Mouse (Mus musculus) erythroblast, embryonic 14.5 days (primary cell): ENCODE measurements around the gene Ldha. TPM values are rescaled to one million over a fixed set of nuclear protein-coding genes. Genes with fewer than 3 reads are reported as not detected.
"Not testable (repeated sequence)": the region's sequence is repeated elsewhere in the genome, so short reads cannot be mapped to it uniquely, and the experiment has no call there.

ENCODE experiments used
- H3K27me3 ChIP-seq: 2 replicates; pipeline ENCODE4 v1.6.1; 2012; ENCODE audit warnings: inconsistent platforms; ENCODE audit not compliant: control insufficient read depth
- H3K36me3 ChIP-seq: 2 replicates; pipeline ENCODE4 v1.6.1; 2012; ENCODE audit warnings: mild to moderate bottlenecking, inconsistent platforms; ENCODE audit not compliant: control insufficient read depth
- H3K4me1 ChIP-seq: 2 replicates; pipeline ENCODE4 v1.6.1; 2012; ENCODE audit warnings: inconsistent platforms; ENCODE audit not compliant: control insufficient read depth
- H3K4me3 ChIP-seq: replicated peaks from 2 replicates; pipeline ENCODE3; 2012; ENCODE audit warnings: moderate library complexity, mild to moderate bottlenecking, inconsistent platforms
- H3K9me3 ChIP-seq: 2 replicates; pipeline ENCODE4 v1.6.1; 2012; ENCODE audit warnings: low read length, inconsistent platforms, mixed read lengths; ENCODE audit not compliant: control insufficient read depth
- GATA1 ChIP-seq: IDR thresholded peaks from 2 replicates; pipeline ENCODE4 v1.6.1; 2012; ENCODE audit warnings: low read length, inconsistent platforms, mixed read lengths
- TAL1 ChIP-seq: IDR thresholded peaks from 3 replicates; pipeline ENCODE4 v1.6.1; 2012; ENCODE audit warnings: low read length, inconsistent platforms, mixed read lengths
- polyA plus RNA-seq: library from polyadenylated mRNA; stranded (reverse); fragments of >175 nt; gene quantifications from 2 replicates; pipeline ENCODE4 v1.2.3, GENCODE M21; 2012

Gene Ldha
- polyA plus RNA-seq, 1 experiment, result 18.0 TPM

DNA sequence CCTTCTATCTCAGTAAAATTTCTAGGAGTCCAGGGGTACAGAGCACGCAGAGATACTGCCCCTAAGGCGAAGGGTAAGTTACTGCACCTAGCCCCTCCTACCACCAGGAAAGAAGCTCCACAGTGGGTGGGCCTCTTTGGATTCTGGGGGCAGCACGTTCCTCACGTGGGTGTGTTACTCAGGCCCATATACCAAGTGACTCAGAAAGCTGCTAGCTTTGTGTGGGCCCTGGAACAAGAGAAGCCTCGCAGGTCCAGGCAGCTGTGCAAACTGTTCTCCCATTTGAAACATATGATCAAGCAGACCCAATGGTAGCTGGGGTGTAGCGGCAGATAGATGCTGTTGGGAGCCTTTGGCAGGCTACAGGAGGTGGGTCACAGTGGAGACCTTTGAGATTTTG is 17.8 kb downstream of the Ldha start:
- Histone ChIP-seq H3K4me1 (no peaks in the 10 kb centered on the region), H3K4me3 (no peak overlapping the region), H3K36me3 (peaks cover 19% of the 10 kb centered on the region), H3K9me3 (no peaks in the 10 kb centered on the region), H3K27me3 (no peaks in the 10 kb centered on the region)
- TF ChIP-seq TAL1 (no peak), GATA1 (no peak)

DNA sequence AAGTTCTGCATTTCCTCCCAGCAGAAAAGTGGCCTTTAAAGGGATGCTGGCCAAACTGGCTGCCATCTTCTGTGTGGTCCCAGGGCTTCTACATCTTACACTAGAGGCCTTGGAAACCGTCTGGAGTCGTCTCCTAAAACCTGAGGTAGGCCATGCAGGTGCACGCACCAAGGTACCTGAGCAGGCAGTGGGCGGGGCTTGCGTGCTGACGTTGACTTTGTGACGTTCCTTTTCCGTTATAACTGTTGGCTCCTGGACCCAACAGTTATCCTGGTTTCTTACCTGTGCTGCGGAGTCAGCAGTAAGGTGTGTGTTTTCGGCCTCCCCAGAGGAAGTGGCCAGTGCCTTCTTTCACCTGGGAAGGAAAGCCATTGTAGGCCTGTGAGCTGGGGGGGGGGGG is 19.7 kb downstream of the Ldha start, which contains the start of gene Ldhc:
Gene Ldhc, plus strand, starts transcription at position 208 of the 400 bp plus-strand sequence.
- H3K4me1 ChIP-seq, result no peaks in the 10 kb centered on the region
- TF ChIP-seq TAL1, result no peak
- no peak for TF ChIP-seq GATA1
- no peaks in the 10 kb centered on the region for H3K27me3 ChIP-seq
- no peak within 1 kb of the TSS for H3K4me3 ChIP-seq
- no peaks in the 10 kb centered on the region for H3K36me3 ChIP-seq
- no peaks in the 10 kb centered on the region for H3K9me3 ChIP-seq

DNA sequence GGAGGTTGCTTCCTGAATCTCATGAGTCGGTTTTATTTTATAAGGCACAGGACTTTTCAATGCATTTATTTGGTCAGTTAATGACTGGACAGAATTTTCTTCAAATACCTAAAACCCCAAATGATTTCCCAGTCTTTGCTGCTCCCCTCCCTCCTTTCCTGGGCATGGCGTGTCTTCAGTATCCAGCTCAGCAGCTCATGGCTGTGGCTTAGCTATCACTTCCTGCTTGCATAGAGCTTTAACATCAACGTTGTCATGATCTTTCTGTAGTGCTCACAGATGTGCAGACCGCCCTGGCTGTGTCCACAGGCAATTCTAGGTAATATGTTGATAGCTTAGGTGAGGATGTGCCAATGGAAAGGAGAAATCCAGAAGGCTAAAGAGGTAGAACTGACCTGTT is 30.7 kb downstream of the Ldha start:
- H3K4me1 ChIP-seq, result no peaks in the 10 kb centered on the region

GRCm38 (mm10) chr7:46876841-46877240 is 35.6 kb downstream of the Ldha start:
- H3K4me1 ChIP-seq, result peaks cover 1% of the 10 kb centered on the region; the same call in 1 of the 2 replicates
- no peaks in the 10 kb centered on the region for H3K9me3 ChIP-seq
- no peak for TF ChIP-seq GATA1
- no peak for TF ChIP-seq TAL1
- no peaks in the 10 kb centered on the region for H3K36me3 ChIP-seq
- no peaks in the 10 kb centered on the region for H3K27me3 ChIP-seq
- H3K4me3 ChIP-seq, result no peak overlapping the region

More for the DNA sequence above, 30.7 kb downstream of the Ldha start:
- H3K27me3 ChIP-seq, result no peaks in the 10 kb centered on the region
- TF ChIP-seq TAL1 (no peak), GATA1 (no peak)
- no peaks in the 10 kb centered on the region for H3K36me3 ChIP-seq
- H3K4me3 ChIP-seq, result no peak overlapping the region
- no peaks in the 10 kb centered on the region for H3K9me3 ChIP-seq

- TF ChIP-seq GATA1 (no peak), TAL1 (no peak)
- Histone ChIP-seq H3K4me3 (no peak overlapping the region), H3K9me3 (no peaks in the 10 kb centered on the region), H3K27me3 (no peaks in the 10 kb centered on the region), H3K36me3 (no peaks in the 10 kb centered on the region), H3K4me1 (peaks cover 1% of the 10 kb centered on the region; the same call in 1 of the 2 replicates)
Measured at GRCm38 (mm10) chr7:46877255-46877654, 36.0 kb downstream of the Ldha start.

GRCm38 (mm10) chr7:46879851-46880250 is 38.6 kb downstream of the Ldha start:
- no peaks in the 10 kb centered on the region for H3K27me3 ChIP-seq
- TF ChIP-seq GATA1, result no peak
- no peak for TF ChIP-seq TAL1
- H3K4me1 ChIP-seq, result peaks cover 12% of the 10 kb centered on the region
- peaks cover 5% of the 10 kb centered on the region for H3K36me3 ChIP-seq
- H3K9me3 ChIP-seq, result no peaks in the 10 kb centered on the region
- H3K4me3 ChIP-seq, result no peak overlapping the region

GRCm38 (mm10) chr7:46880992-46881391 is 39.7 kb downstream of the Ldha start:
- Histone ChIP-seq H3K4me3 (no peak overlapping the region), H3K4me1 (peaks cover 12% of the 10 kb centered on the region), H3K27me3 (no peaks in the 10 kb centered on the region), H3K9me3 (no peaks in the 10 kb centered on the region), H3K36me3 (peaks cover 15% of the 10 kb centered on the region)
- TF ChIP-seq GATA1 (no peak), TAL1 (no peak)

DNA sequence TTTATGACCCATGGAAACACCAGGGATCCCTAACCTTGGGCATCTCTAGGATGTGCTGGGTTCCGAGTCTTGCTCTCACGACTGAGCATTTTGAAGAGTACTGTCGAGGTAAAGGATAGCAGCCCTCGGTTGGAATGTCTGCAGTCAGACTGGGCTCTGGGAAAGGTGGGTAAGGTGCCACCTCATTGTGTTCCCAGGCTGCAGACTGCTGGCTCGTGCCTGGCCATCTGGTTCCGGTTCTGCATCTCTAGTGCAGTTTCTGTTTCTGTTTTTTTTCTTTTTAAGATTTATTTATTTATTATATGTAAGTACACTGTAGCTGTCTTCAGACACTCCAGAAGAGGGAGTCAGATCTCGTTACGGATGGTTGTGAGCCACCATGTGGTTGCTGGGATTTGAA is 40.7 kb downstream of the Ldha start:
- not testable (repeated sequence) for H3K4me3 ChIP-seq, H3K9me3 ChIP-seq, H3K27me3 ChIP-seq
- Histone ChIP-seq H3K36me3 (peaks cover 24% of the 10 kb centered on the region), H3K4me1 (peaks cover 12% of the 10 kb centered on the region)

DNA sequence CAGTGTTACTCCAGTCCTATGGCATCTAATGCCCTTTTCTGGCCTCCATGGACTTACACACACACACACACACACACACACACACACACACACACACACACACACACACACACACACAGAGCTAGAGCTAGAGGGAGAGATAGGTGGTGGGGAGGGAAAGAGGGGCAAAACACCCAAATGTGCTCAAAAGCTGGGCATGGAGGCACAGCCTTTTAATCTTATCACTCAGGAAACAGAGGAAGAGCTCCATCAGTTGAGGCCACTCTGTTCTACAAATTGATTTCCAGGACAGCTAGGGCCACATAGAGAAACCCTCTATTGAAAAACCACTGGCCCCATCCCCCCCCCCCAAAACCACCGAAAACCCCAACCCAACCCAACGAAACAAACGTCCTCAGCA is 42.0 kb downstream of the Ldha start:
- Histone ChIP-seq H3K4me3 (no peak overlapping the region), H3K27me3 (no peaks in the 10 kb centered on the region), H3K4me1 (peaks cover 10% of the 10 kb centered on the region), H3K36me3 (peaks cover 37% of the 10 kb centered on the region), H3K9me3 (no peaks in the 10 kb centered on the region)
- TF ChIP-seq GATA1 (no peak), TAL1 (no peak)

GRCm38 (mm10) chr7:46895511-46895910 is 54.2 kb downstream of the Ldha start:
- H3K36me3 ChIP-seq, result peaks cover 84% of the 10 kb centered on the region

More at GRCm38 (mm10) chr7:46895511-46895910, 54.2 kb downstream of the Ldha start:
- Histone ChIP-seq H3K9me3 (no peaks in the 10 kb centered on the region), H3K4me3 (no peak overlapping the region), H3K27me3 (no peaks in the 10 kb centered on the region), H3K4me1 (no peaks in the 10 kb centered on the region)
- no peak for TF ChIP-seq TAL1
- TF ChIP-seq GATA1, result no peak
